Mouse (Mus musculus): ENCODE measurements around the gene Actr10. TPM values are rescaled to one million over a fixed set of nuclear protein-coding genes. Genes with fewer than 3 reads are reported as not detected.

Actr10 gene
- polyA plus RNA-seq (2014; fragmentation: Nextera tagmentation; extraction: Ambion mirVana) = 290 and 299 TPM in 2 replicates

DNA sequence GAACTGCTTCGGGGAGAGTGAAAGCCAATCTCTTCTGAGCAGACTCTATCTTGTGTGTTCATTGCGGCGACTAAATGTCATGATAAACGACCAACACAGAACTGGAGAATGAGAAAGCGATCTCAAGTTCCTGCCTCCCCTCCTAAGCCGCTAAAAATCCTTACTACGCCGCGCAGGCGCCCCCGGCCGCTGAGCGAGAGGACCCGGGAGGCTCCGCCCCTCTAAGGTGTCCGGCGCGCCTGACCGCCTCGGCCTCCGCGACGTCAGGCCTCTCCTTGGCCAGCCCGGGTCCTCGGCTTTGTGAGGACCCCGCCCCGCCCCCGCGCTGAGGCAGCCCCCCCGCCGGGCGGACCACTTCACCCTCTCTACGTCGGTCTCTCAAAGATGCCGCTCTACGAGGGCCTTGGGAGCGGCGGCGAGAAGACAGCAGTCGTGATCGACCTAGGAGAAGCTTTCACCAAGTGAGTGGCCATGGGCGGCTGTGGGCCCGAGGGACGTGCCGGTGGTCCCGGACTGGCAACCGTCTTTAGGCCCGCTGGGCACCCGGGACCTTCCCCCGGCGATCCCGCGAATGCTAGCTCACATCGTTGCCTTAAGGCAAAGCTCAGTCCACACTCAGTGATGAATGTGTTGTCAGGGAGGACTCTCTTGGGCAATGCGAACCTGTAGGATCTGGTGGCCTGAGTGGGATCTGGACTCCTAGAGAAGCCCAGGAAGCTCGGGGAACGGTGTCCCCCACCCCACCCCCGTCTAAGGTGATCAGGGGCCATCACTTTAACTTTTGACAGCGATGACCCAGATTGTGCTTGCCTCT is at the start of gene Actr10:
Actr10 (plus strand) TSS at position 287 of the 814 bp plus-strand sequence.
- no peaks in the 10 kb centered on the region for H3K27me3 ChIP-seq (ENCODE audit: control insufficient read depth, insufficient read depth, low read length)
- under 1% methylated on average over 59 of the region's 59 CpGs for WGBS
- ATAC-seq (ENCODE audit: insufficient read depth, low FRiP score, low TSS enrichment) (peak; percentile 97), DNase-seq (ENCODE audit: low spot score) (peak; percentile 96)
- H3K9me3 ChIP-seq (ENCODE audit: control insufficient read depth, low read length) = no peaks in the 10 kb centered on the region
- peak within 1 kb of the TSS; percentile 75 for H3K4me2 ChIP-seq (ENCODE audit: low read depth)
- H3K36me3 ChIP-seq (ENCODE audit: control insufficient read depth, insufficient read depth, low read length) = no peaks in the 10 kb centered on the region
- no peaks in the 10 kb centered on the region; the same call in 1 of the 2 replicates for H3K4me1 ChIP-seq (ENCODE audit: control insufficient read depth, insufficient read depth, low read length)
- peak within 1 kb of the TSS; percentile 86 for H3K4me3 ChIP-seq (ENCODE audit: low read depth, low read length)
- peak within 1 kb of the TSS; percentile 73 for H3K9ac ChIP-seq (ENCODE audit: low read length)
- H3K27ac ChIP-seq (ENCODE audit: low read depth, low read length) = peak within 1 kb of the TSS; percentile 72

- H3K9me3 ChIP-seq (ENCODE audit: control insufficient read depth, low read length) = no peaks in the 10 kb centered on the region
- H3K4me2 ChIP-seq (ENCODE audit: low read depth) = no peak overlapping the region
- no peak for DNase-seq (ENCODE audit: low spot score)
- H3K4me1 ChIP-seq (ENCODE audit: control insufficient read depth, insufficient read depth, low read length) = no peaks in the 10 kb centered on the region
- H3K27ac ChIP-seq (ENCODE audit: low read depth, low read length) = no peak overlapping the region
- no peaks in the 10 kb centered on the region for H3K27me3 ChIP-seq (ENCODE audit: control insufficient read depth, insufficient read depth, low read length)
- peaks cover 11% of the 10 kb centered on the region; the same call in 1 of the 2 replicates for H3K36me3 ChIP-seq (ENCODE audit: control insufficient read depth, insufficient read depth, low read length)
- WGBS = 90% methylated on average over 5 of the region's 5 CpGs
- H3K4me3 ChIP-seq (ENCODE audit: low read depth, low read length) = no peak overlapping the region
- ATAC-seq (ENCODE audit: insufficient read depth, low FRiP score, low TSS enrichment) = no peak
- no peak overlapping the region for H3K9ac ChIP-seq (ENCODE audit: low read length)
Measured at GRCm38 (mm10) chr12:70890405-70890804, 47.3 kb upstream of the Actr10 start.

GRCm38 (mm10) chr12:70890874-70891470 is 46.7 kb upstream of the Actr10 start:
- H3K36me3 ChIP-seq (ENCODE audit: control insufficient read depth, insufficient read depth, low read length) = peaks cover 11% of the 10 kb centered on the region; the same call in 1 of the 2 replicates

GRCm38 (mm10) chr12:70895275-70895674 is 42.4 kb upstream of the Actr10 start:
- Histone ChIP-seq H3K27ac (ENCODE audit: low read depth, low read length) (no peak overlapping the region), H3K27me3 (ENCODE audit: control insufficient read depth, insufficient read depth, low read length) (no peaks in the 10 kb centered on the region), H3K4me1 (ENCODE audit: control insufficient read depth, insufficient read depth, low read length) (no peaks in the 10 kb centered on the region), H3K9me3 (ENCODE audit: control insufficient read depth, low read length) (no peaks in the 10 kb centered on the region), H3K4me3 (ENCODE audit: low read depth, low read length) (no peak overlapping the region), H3K4me2 (ENCODE audit: low read depth) (no peak overlapping the region), H3K9ac (ENCODE audit: low read length) (no peak overlapping the region), H3K36me3 (ENCODE audit: control insufficient read depth, insufficient read depth, low read length) (peaks cover 9% of the 10 kb centered on the region; the same call in 1 of the 2 replicates)
- WGBS = 90% methylated on average over 7 of the region's 7 CpGs
- DNase-seq (ENCODE audit: low spot score) (no peak), ATAC-seq (ENCODE audit: insufficient read depth, low FRiP score, low TSS enrichment) (no peak)

More at GRCm38 (mm10) chr12:70890874-70891470, 46.7 kb upstream of the Actr10 start:
- H3K4me3 ChIP-seq (ENCODE audit: low read depth, low read length) = no peak overlapping the region
- H3K4me1 ChIP-seq (ENCODE audit: control insufficient read depth, insufficient read depth, low read length) = no peaks in the 10 kb centered on the region
- DNase-seq (ENCODE audit: low spot score) (no peak), ATAC-seq (ENCODE audit: insufficient read depth, low FRiP score, low TSS enrichment) (no peak)
- 92% methylated on average over 8 of the region's 8 CpGs for WGBS
- H3K27ac ChIP-seq (ENCODE audit: low read depth, low read length) = no peak overlapping the region
- no peaks in the 10 kb centered on the region for H3K27me3 ChIP-seq (ENCODE audit: control insufficient read depth, insufficient read depth, low read length)
- H3K9ac ChIP-seq (ENCODE audit: low read length) = no peak overlapping the region
- H3K4me2 ChIP-seq (ENCODE audit: low read depth) = no peak overlapping the region
- H3K9me3 ChIP-seq (ENCODE audit: control insufficient read depth, low read length) = no peaks in the 10 kb centered on the region

DNA sequence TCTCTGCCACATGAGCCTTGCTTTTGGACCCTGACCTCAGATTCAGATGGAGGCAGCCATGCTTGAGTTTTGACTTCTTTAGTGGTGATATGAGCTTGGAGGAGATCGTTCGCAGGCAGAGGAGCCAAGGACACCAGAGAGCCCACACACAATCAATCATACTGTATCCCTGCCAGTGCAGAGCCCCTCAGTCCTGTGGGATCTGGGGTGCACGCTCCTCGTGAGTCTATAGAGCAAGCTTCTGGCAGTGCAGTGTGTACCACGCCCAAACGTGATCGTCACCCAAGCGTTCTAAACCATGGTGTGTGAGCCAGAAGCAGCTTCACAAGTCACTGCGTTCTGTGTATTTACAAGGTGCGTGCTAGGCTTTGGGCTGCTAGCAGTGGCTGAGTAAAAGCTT is 41.6 kb upstream of the Actr10 start:
- ATAC-seq (ENCODE audit: insufficient read depth, low FRiP score, low TSS enrichment) (no peak), DNase-seq (ENCODE audit: low spot score) (no peak)
- WGBS = 89% methylated on average over 10 of the region's 10 CpGs
- no peaks in the 10 kb centered on the region for H3K4me1 ChIP-seq (ENCODE audit: control insufficient read depth, insufficient read depth, low read length)
- no peaks in the 10 kb centered on the region for H3K9me3 ChIP-seq (ENCODE audit: control insufficient read depth, low read length)
- H3K27ac ChIP-seq (ENCODE audit: low read depth, low read length) = no peak overlapping the region
- H3K4me2 ChIP-seq (ENCODE audit: low read depth) = no peak overlapping the region
- H3K27me3 ChIP-seq (ENCODE audit: control insufficient read depth, insufficient read depth, low read length) = no peaks in the 10 kb centered on the region
- no peak overlapping the region for H3K9ac ChIP-seq (ENCODE audit: low read length)
- H3K4me3 ChIP-seq (ENCODE audit: low read depth, low read length) = no peak overlapping the region
- peaks cover 9% of the 10 kb centered on the region; the same call in 1 of the 2 replicates for H3K36me3 ChIP-seq (ENCODE audit: control insufficient read depth, insufficient read depth, low read length)

GRCm38 (mm10) chr12:70897434-70897833 is 40.2 kb upstream of the Actr10 start:
- Histone ChIP-seq H3K4me3 (ENCODE audit: low read depth, low read length) (no peak overlapping the region), H3K9ac (ENCODE audit: low read length) (no peak overlapping the region), H3K27ac (ENCODE audit: low read depth, low read length) (no peak overlapping the region), H3K4me1 (ENCODE audit: control insufficient read depth, insufficient read depth, low read length) (no peaks in the 10 kb centered on the region), H3K9me3 (ENCODE audit: control insufficient read depth, low read length) (no peaks in the 10 kb centered on the region), H3K4me2 (ENCODE audit: low read depth) (no peak overlapping the region), H3K27me3 (ENCODE audit: control insufficient read depth, insufficient read depth, low read length) (no peaks in the 10 kb centered on the region), H3K36me3 (ENCODE audit: control insufficient read depth, insufficient read depth, low read length) (peaks cover 5% of the 10 kb centered on the region; the same call in 1 of the 2 replicates)
- DNase-seq (ENCODE audit: low spot score) (no peak), ATAC-seq (ENCODE audit: insufficient read depth, low FRiP score, low TSS enrichment) (no peak)
- WGBS = 81% methylated on average over 8 of the region's 8 CpGs

DNA sequence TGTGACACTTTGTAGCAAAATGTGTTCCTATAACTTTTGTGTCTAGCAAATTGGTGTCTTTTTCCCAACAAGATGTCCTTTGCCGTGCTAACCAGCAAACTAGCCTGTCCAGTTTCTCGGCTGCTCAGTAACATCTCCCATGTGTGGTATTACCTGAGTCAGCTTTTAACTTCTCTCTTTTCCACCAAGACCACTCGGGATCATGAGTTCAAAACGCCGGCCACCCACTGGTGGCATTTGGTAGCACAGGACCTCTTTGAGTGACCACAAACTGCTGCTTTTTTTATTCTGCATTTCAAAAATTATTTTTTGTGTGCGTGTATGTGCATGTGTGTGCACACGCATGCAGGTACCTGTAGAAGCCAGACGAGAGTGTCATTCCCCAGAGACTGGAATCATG is 39.2 kb upstream of the Actr10 start:
- H3K4me1 ChIP-seq (ENCODE audit: control insufficient read depth, insufficient read depth, low read length) = no peaks in the 10 kb centered on the region
- H3K4me3 ChIP-seq (ENCODE audit: low read depth, low read length) = no peak overlapping the region
- WGBS = 87% methylated on average over 8 of the region's 8 CpGs
- H3K27me3 ChIP-seq (ENCODE audit: control insufficient read depth, insufficient read depth, low read length) = no peaks in the 10 kb centered on the region
- DNase-seq (ENCODE audit: low spot score) (no peak), ATAC-seq (ENCODE audit: insufficient read depth, low FRiP score, low TSS enrichment) (no peak)
- H3K9ac ChIP-seq (ENCODE audit: low read length) = no peak overlapping the region
- no peak overlapping the region for H3K4me2 ChIP-seq (ENCODE audit: low read depth)
- H3K9me3 ChIP-seq (ENCODE audit: control insufficient read depth, low read length) = no peaks in the 10 kb centered on the region
- H3K36me3 ChIP-seq (ENCODE audit: control insufficient read depth, insufficient read depth, low read length) = peaks cover 3% of the 10 kb centered on the region; the same call in 1 of the 2 replicates
- no peak overlapping the region for H3K27ac ChIP-seq (ENCODE audit: low read depth, low read length)

- no peak overlapping the region for H3K4me3 ChIP-seq (ENCODE audit: low read depth, low read length)
- H3K9ac ChIP-seq (ENCODE audit: low read length) = no peak overlapping the region
- 88% methylated on average over 10 of the region's 10 CpGs for WGBS
- ATAC-seq (ENCODE audit: insufficient read depth, low FRiP score, low TSS enrichment) (no peak), DNase-seq (ENCODE audit: low spot score) (no peak)
- no peaks in the 10 kb centered on the region for H3K36me3 ChIP-seq (ENCODE audit: control insufficient read depth, insufficient read depth, low read length)
- no peak overlapping the region for H3K27ac ChIP-seq (ENCODE audit: low read depth, low read length)
- no peaks in the 10 kb centered on the region for H3K4me1 ChIP-seq (ENCODE audit: control insufficient read depth, insufficient read depth, low read length)
- no peaks in the 10 kb centered on the region; the same call in 1 of the 2 replicates for H3K9me3 ChIP-seq (ENCODE audit: control insufficient read depth, low read length)
- H3K4me2 ChIP-seq (ENCODE audit: low read depth) = no peak overlapping the region
- no peaks in the 10 kb centered on the region for H3K27me3 ChIP-seq (ENCODE audit: control insufficient read depth, insufficient read depth, low read length)
Measured at GRCm38 (mm10) chr12:70904471-70904870, 33.2 kb upstream of the Actr10 start.
